Mouse (Mus musculus) hindlimb bud, embryonic 11.5 days (tissue): ENCODE results near the gene Fam124a.
"Not testable (repeated sequence)": the region's sequence is repeated elsewhere in the genome, so short reads cannot be mapped to it uniquely, and the experiment has no call there.

Experiments
- DNase-seq: peaks from one replicate; pipeline ENCODE4 v3.0.0-alpha.2; 2012; ENCODE audit warnings: low read depth, low spot score; ENCODE audit errors: extremely low spot score

Fam124a gene

GRCm38 (mm10) chr14:62574906-62575305 lies 19.4 kb downstream of the Fam124a start:
- DNase-seq, result no peak

GRCm38 (mm10) chr14:62575862-62576261 lies 20.3 kb downstream of the Fam124a start:
- DNase-seq, result no peak

- DNase-seq, result no peak
Measured at GRCm38 (mm10) chr14:62580945-62581344, 25.4 kb downstream of the Fam124a start.

GRCm38 (mm10) chr14:62581768-62582167 lies 26.2 kb downstream of the Fam124a start:
- no peak for DNase-seq

- DNase-seq, result no peak
Measured at GRCm38 (mm10) chr14:62584637-62585036, 29.1 kb downstream of the Fam124a start.

GRCm38 (mm10) chr14:62585338-62585737 lies 29.8 kb downstream of the Fam124a start:
- no peak for DNase-seq

- DNase-seq, result no peak
Measured at GRCm38 (mm10) chr14:62600109-62600522, 44.6 kb downstream of the Fam124a start.

- DNase-seq, result no peak
Measured at GRCm38 (mm10) chr14:62602271-62602670, 46.7 kb downstream of the Fam124a start.

- DNase-seq, result no peak
Measured at GRCm38 (mm10) chr14:62602869-62603268, 47.3 kb downstream of the Fam124a start.

GRCm38 (mm10) chr14:62607791-62608196 lies 52.3 kb downstream of the Fam124a start:
- no peak for DNase-seq

GRCm38 (mm10) chr14:62609904-62610303 lies 54.4 kb downstream of the Fam124a start:
- DNase-seq, result no peak

GRCm38 (mm10) chr14:62622393-62622792 lies 66.9 kb downstream of the Fam124a start:
- DNase-seq, result no peak

GRCm38 (mm10) chr14:62627951-62628350 lies 72.4 kb downstream of the Fam124a start:
- DNase-seq, result no peak

GRCm38 (mm10) chr14:62637436-62638344 lies 82.2 kb downstream of the Fam124a start:
- DNase-seq, result no peak

- no peak for DNase-seq
Measured at GRCm38 (mm10) chr14:62638345-62638702, 82.8 kb downstream of the Fam124a start.

GRCm38 (mm10) chr14:62639111-62639510 lies 83.6 kb downstream of the Fam124a start:
- no peak for DNase-seq

GRCm38 (mm10) chr14:62639551-62639950 lies 84.0 kb downstream of the Fam124a start:
- no peak for DNase-seq

- DNase-seq, result no peak
Measured at GRCm38 (mm10) chr14:62640396-62640795, 84.9 kb downstream of the Fam124a start.

GRCm38 (mm10) chr14:62642368-62642767 lies 86.8 kb downstream of the Fam124a start:
- not testable (repeated sequence) for DNase-seq

GRCm38 (mm10) chr14:62648405-62648804 lies 92.9 kb downstream of the Fam124a start:
- DNase-seq, result no peak

GRCm38 (mm10) chr14:62650376-62650775 lies 94.8 kb downstream of the Fam124a start:
- no peak for DNase-seq

GRCm38 (mm10) chr14:62651771-62652170 lies 96.2 kb downstream of the Fam124a start:
- DNase-seq, result no peak

- DNase-seq, result no peak
Measured at GRCm38 (mm10) chr14:62655996-62656395, 100.5 kb downstream of the Fam124a start.
